Mouse (Mus musculus): ENCODE measurements around the gene Trim10. TPM values are rescaled to one million over a fixed set of nuclear protein-coding genes. Genes with fewer than 3 reads are reported as not detected.

Gene Trim10
- total RNA-seq, 2 experiments from 2014 or later, result not detected

DNA sequence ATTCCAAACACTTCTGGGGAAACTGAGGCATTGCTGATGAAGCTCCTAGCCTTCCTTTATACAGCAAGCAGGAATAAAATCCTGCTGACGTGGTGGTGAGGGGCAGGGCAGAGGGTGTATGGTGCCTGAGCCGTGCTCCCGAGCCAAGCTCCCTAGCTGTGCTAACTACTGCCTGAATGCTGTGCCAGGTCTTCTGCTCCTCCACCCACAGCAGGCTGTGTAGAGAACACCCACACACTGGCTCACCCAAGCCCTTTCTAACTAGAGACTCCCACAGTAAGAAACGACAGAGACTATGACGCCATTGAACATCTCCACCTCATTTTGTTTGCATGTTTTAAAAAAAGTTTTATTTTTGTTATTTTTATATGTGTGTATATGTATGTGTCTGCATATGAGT is 30.6 kb downstream of the Trim10 start:
- Histone ChIP-seq H3K4me3 (no peak overlapping the region), H3K27ac (no peak overlapping the region)
- DNase-seq, result no peak
- no peak for TF ChIP-seq CTCF (IDR thresholded peaks at IDR 0.05)
- intact Hi-C loops (cut with DNase I), result no loop called here

DNA sequence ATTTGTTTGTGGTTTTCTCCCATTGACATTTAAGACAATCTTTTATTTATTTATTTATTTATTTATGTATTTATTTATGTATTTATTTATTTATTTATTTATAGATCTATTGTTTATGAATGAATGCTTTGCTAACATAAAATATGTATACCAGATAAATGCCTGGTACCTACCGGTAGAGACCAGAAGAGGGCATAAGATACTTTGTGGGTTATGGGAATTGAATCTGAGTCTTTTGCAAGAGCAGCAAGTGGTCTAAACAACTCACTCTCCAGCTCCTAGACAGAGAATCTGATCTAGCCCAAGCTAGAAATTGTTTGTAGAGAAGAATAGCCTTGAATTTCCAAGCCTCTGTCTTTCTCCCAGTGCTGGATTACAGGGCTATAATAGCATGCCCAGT is 31.3 kb downstream of the Trim10 start:
- DNase-seq, result no peak
- TF ChIP-seq CTCF (IDR thresholded peaks at IDR 0.05), result peak; percentile 8; the same call in 1 of the 2 replicates
- Histone ChIP-seq H3K27ac (no peak overlapping the region), H3K4me3 (no peak overlapping the region)
- intact Hi-C loops (cut with DNase I), result no loop called here

DNA sequence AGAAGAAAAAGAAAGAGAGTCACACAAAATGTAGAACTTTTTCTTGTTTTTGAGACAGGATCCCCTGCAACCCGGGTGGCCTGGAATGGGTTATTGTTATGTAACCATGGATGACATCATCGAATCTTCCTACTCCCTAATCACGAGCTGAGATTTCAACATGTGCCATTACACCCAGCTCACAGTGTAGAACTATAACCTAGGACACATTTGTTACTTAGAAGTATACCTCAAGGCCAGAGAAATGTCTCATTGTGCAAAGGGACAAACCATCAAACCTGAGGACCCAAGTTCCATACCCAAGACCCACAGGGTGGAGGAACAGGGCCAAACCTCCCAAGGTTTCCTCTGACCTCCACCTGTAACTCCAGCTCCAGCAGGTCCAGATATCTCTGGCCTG is 34.3 kb downstream of the Trim10 start:
- DNase-seq, result no peak
- TF ChIP-seq CTCF (IDR thresholded peaks at IDR 0.05), result no peak
- no peak overlapping the region for H3K27ac ChIP-seq
- no peak overlapping the region for H3K4me3 ChIP-seq
- intact Hi-C loops (cut with DNase I), result no loop called here

DNA sequence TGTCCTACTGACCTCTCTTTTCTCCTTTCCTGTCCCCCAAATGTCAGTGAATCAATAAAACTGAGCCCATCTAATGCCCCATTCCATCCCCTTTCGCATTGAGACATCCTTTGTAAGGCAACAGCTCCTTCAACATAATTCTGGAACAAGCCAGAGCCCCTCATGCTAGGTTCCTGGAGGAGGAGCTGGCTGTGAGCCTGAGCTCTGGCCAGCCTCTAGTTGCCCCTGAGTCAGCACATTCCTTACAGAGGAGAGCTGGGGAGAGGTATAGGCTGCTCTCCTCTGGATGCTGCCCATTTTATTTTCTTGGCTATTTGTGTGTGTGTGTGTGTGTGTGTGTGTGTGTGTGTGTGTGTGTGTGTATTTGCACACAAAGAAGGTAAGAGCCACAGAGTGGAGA is 38.9 kb downstream of the Trim10 start:
- Histone ChIP-seq H3K27ac (no peak overlapping the region), H3K4me3 (no peak overlapping the region)
- intact Hi-C loops (cut with DNase I), result no loop called here
- no peak for DNase-seq
- TF ChIP-seq CTCF (IDR thresholded peaks at IDR 0.05), result no peak

DNA sequence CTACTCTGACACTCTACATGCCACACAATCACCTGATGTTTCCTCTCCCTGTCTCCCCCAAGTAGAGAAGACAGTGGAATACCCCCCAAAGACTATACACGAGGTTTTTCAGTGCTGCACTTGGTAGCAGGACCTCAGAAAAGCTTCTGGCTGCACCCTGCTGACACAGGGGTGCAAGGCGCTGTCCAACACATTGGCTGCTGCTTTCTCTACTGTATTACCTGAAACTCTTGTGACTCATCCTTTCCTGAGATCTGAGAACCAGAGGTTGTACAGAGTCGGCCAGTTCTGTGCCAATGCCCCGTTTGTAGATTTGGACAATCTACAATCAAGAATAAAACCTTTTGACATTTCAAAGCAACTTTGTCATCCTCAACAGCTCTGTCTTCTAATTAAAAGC is 40.4 kb downstream of the Trim10 start:
- DNase-seq, result no peak
- intact Hi-C loops (cut with DNase I), result no loop called here
- no peak overlapping the region for H3K4me3 ChIP-seq

DNA sequence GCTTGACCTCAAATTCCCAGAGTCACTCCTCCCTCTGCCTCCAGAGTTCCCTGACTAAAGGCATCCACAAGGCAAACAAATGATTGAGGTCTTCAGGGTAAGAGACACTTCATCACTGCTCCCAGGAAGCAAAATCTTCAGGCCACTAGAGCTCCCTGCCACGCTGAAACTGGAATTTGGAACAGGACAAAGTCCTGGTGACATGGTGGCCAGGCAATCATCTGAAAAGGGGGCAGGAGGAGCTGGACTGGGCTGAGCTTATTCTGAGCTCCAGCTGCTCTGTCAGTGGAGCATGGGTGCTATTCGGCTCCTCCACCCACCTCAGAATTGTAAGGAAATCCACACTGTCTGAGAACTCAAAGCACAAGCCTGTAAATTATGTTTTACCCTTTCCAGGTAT is 42.7 kb downstream of the Trim10 start:
- no peak for TF ChIP-seq CTCF (IDR thresholded peaks at IDR 0.05)
- H3K4me3 ChIP-seq, result no peak overlapping the region
- no peak overlapping the region for H3K27ac ChIP-seq
- no peak for DNase-seq
- intact Hi-C loops (cut with DNase I), result no loop called here

More for the DNA sequence above, 40.4 kb downstream of the Trim10 start:
- TF ChIP-seq CTCF (IDR thresholded peaks at IDR 0.05), result no peak
- no peak overlapping the region for H3K27ac ChIP-seq

DNA sequence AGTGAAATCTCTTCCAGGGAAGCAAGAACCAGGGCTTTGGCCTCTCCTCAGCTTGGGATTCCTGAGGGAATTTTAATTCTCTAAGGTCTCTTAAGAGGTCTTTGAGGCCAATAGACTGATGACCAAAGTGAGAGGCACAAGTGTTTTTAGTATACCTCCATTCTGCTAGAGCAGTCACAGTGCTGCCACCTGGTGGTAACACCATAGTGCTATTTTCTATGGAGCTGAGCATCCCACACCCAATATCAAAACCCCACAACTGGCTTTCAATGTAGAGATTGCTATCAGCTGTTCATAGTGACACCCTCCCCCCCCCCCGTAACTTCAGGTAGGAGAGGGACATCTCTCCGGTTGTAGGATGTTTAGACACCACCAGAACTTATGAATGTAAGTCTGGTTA is 44.7 kb downstream of the Trim10 start:
- peak; percentile 86 for TF ChIP-seq CTCF (IDR thresholded peaks at IDR 0.05)
- peak; percentile 75 for DNase-seq
- intact Hi-C loops (cut with DNase I), result loop anchor here (2.0 kb wide), 1 partner anchor 83 kb away; no protein-coding TSS in a partner anchor
- Histone ChIP-seq H3K27ac (no peak overlapping the region), H3K4me3 (no peak overlapping the region)

DNA sequence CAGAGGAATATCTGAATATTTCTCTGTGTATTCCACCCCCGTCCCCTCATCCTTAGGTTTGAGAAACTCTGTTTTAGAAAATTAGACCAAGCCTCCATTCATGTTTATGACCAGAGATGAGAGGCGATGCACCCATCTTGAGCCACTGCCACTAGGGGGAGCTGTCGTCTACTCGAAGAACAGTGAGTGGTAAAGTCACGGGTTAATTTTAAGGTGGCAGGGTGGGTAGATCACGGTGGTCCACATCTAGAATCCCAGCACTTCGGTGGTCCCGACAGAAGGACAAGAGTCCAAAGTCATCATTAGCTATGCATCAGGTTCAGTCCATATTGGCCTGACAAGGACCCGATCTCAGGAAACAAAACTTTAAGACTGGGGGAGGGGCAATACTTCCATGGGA is 45.7 kb downstream of the Trim10 start:
- no peak overlapping the region for H3K4me3 ChIP-seq
- peak; percentile 52 for DNase-seq
- intact Hi-C loops (cut with DNase I), result loop anchor here (2.0 to 5.0 kb wide), 2 partner anchors 82 to 132 kb away; partner anchors contain the start of gene Gabbr1
- H3K27ac ChIP-seq, result no peak overlapping the region
- TF ChIP-seq CTCF (IDR thresholded peaks at IDR 0.05), result peak; percentile 73

DNA sequence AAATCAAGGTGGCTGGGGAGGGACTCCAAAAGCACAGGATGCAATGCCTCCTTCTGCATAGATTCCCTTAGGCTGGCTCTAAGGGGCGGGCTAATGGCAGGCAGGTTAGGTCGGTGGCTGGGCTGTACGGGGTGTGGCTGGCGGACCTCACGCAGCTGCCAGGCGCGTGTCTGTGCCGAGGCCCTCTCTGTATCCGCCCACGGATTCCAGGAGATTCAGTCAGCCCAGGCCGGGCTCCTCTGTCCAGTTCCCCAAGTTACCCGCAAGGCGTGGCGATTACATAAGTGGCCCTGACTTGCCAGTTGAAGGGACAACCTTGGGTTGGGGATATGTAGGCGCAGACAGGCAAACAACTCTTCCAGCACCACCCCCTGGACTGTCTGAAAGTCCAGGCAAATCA is 50.9 kb downstream of the Trim10 start:
- no peak overlapping the region for H3K27ac ChIP-seq
- no peak for TF ChIP-seq CTCF (IDR thresholded peaks at IDR 0.05)
- intact Hi-C loops (cut with DNase I), result no loop called here
- H3K4me3 ChIP-seq, result no peak overlapping the region
- DNase-seq, result no peak

DNA sequence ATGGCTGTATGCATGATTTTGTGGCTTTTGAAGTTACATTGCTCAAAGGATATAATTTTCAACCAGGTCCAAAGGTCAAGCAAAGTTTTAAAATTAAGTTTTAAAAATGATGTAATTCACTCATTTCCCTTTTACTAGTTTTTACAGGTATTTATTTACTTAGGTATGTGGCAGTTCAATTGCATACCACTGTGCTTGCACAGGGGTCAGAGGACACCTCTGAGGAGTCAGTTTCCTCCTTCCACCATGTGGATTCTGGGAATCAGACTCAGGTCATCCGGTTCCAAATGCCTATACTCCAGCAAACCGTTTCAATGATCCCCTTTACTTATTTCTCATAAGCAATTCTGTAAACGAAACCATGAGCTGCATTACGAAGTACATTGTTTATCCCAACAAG is 53.3 kb downstream of the Trim10 start:
- Histone ChIP-seq H3K27ac (no peak overlapping the region), H3K4me3 (no peak overlapping the region)
- no peak for DNase-seq
- intact Hi-C loops (cut with DNase I), result no loop called here
- TF ChIP-seq CTCF (IDR thresholded peaks at IDR 0.05), result no peak

DNA sequence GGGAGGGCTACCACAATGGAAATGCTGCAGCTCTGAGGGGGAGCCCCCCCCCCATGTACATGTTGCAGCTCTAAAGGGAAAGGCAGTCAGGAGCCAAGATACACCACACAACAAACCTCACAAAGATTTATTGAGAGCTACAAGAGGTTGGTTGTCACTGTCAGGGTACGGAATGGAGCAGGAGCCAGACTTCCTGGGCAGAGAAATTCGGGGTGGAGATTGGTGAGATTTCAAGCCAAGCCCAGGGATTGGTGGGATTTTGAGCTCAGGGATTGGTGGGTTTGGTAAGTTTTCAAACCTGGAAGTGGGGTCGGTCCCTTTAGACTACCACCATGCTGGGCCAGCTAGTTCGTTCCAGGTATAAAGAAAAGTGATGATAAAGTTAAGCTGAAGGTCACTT is 54.1 kb downstream of the Trim10 start:
- no peak for TF ChIP-seq CTCF (IDR thresholded peaks at IDR 0.05)
- H3K27ac ChIP-seq, result no peak overlapping the region
- intact Hi-C loops (cut with DNase I), result no loop called here
- H3K4me3 ChIP-seq, result no peak overlapping the region
- DNase-seq, result no peak

Other genes starting within 250 kb of the Trim10 start
- gene H2-M9, start 226.9 kb upstream of the Trim10 start, total RNA-seq (2021), result not detected
- not detected for gene H2-M1, start 197.4 kb upstream of the Trim10 start, total RNA-seq (2021)
- not detected for gene H2-M10.5, start 96.7 kb upstream of the Trim10 start, total RNA-seq (2021)
- not detected for gene H2-M10.6, start 57.4 kb upstream of the Trim10 start, total RNA-seq (2021)
- 10 to 100 TPM; 18.9 to 23.5 TPM for gene Trim26, start 32.4 kb upstream of the Trim10 start, total RNA-seq (2021)
- gene Trim15, start 2.4 kb upstream of the Trim10 start, total RNA-seq (2021), result not detected
- not detected for gene Trim40, start 20.5 kb downstream of the Trim10 start, total RNA-seq (2021)
- not detected for gene Trim31, start 28.5 kb downstream of the Trim10 start, total RNA-seq (2021)
- gene Rnf39, start 73.3 kb downstream of the Trim10 start, total RNA-seq (2021), result under 1 TPM; 0.14 to 0.33 TPM
- 10 to 100 TPM; 52.2 to 57.7 TPM for gene Ppp1r11, start 82.2 kb downstream of the Trim10 start, total RNA-seq (2021)
- 10 to 100 TPM; 17.7 to 23.6 TPM for gene Znrd1, start 89.0 kb downstream of the Trim10 start, total RNA-seq (2021)
- 10 to 100 TPM; 18.2 to 22.4 TPM for gene Znrd1as, start 89.0 kb downstream of the Trim10 start, total RNA-seq (2021)
- under 1 TPM in 1 of 2 experiments, not detected in 1; 0.45 TPM for gene 2410137M14Rik, start 111.7 kb downstream of the Trim10 start, total RNA-seq (2021)
- gene H2-M5, start 120.0 kb downstream of the Trim10 start, total RNA-seq (2021), result under 1 TPM in 1 of 2 experiments, not detected in 1; 0.10 TPM
- 1 to 10 TPM in 1 of 2 experiments, under 1 TPM in 1; 0.23 to 1.3 TPM for gene Zfp57, start 131.6 kb downstream of the Trim10 start, total RNA-seq (2021)
- not detected for gene Mog, start 153.8 kb downstream of the Trim10 start, total RNA-seq (2021)
- 1 to 10 TPM; 8.5 to 9.1 TPM for gene Gabbr1, start 176.4 kb downstream of the Trim10 start, total RNA-seq (2021)
- not detected for gene Olfr90, start 218.9 kb downstream of the Trim10 start, total RNA-seq (2021)
- gene Olfr91, start 228.7 kb downstream of the Trim10 start, total RNA-seq (2021), result not detected

Measured in gastrocnemius, adult 2 months (tissue).